Mouse (Mus musculus) MEL (cell line): ENCODE measurements at regions not wholly inside any gene's neighbourhood (a gene's known extent, or its start where the extent isn't known, plus 50 kb on each side); places are given as distances from the start of the nearest gene placed in this dataset.

ENCODE experiments used
- DNase-seq: peaks from one replicate; pipeline ENCODE4 v3.0.0; 2011; ENCODE audit warnings: low read depth, low spot score
- H3K27ac ChIP-seq: 2 replicates; pipeline ENCODE4 v1.5.1; 2012; ENCODE audit warnings: low read depth, mild to moderate bottlenecking, control low read depth, low read length, moderate library complexity; ENCODE audit not compliant: control insufficient read depth
- H3K27me3 ChIP-seq, 2 experiments: fragments of 150-350 bp in 1 of 2; sonication (generic) in 1 of 2; 2 replicates each; pipeline ENCODE4 v1.6.1; 2012; ENCODE audit warnings: low read length in 2 of 2, mild to moderate bottlenecking in 2 of 2, improper control_type of control experiment in 1 of 2, moderate library complexity in 1 of 2; ENCODE audit not compliant: insufficient read depth in 2 of 2, control insufficient read depth in 1 of 2
- H3K36me3 ChIP-seq, 2 experiments: 2 replicates each; pipeline ENCODE4 v1.6.1; 2012 to 2014; ENCODE audit warnings: low read length in 2 of 2, improper control_type of control experiment in 1 of 2, inconsistent platforms in 1 of 2, mild to moderate bottlenecking in 1 of 2; ENCODE audit not compliant: insufficient read depth in 2 of 2, control insufficient read depth in 1 of 2
- H3K4me1 ChIP-seq, 2 experiments: fragments of 150-350 bp in 1 of 2; sonication (generic) in 1 of 2; 2 replicates each; pipeline ENCODE4 v1.6.1; 2012; ENCODE audit warnings: low read length in 2 of 2, improper control_type of control experiment in 1 of 2, mild to moderate bottlenecking in 1 of 2; ENCODE audit not compliant: insufficient read depth in 2 of 2, control insufficient read depth in 1 of 2
- H3K4me3 ChIP-seq, 2 experiments: fragments of 150-350 bp in 1 of 2; sonication (generic) in 1 of 2; 2 replicates each; pipeline ENCODE4 v1.5.1; 2012; ENCODE audit warnings: low read depth in 2 of 2, low read length in 2 of 2, mild to moderate bottlenecking in 2 of 2, moderate library complexity in 2 of 2, control low read depth in 1 of 2, improper control_type of control experiment in 1 of 2; ENCODE audit not compliant: control insufficient read depth in 1 of 2, insufficient read depth in 1 of 2
- H3K79me2 ChIP-seq: 2 replicates; pipeline ENCODE4 v1.6.1; 2012; ENCODE audit warnings: mild to moderate bottlenecking, low read length, moderate library complexity; ENCODE audit not compliant: control insufficient read depth, poor library complexity, insufficient read depth
- H3K9ac ChIP-seq: 2 replicates; pipeline ENCODE4 v1.6.1; 2012; ENCODE audit warnings: low read depth, mild to moderate bottlenecking, control low read depth, low read length, moderate library complexity; ENCODE audit not compliant: control insufficient read depth, poor library complexity, severe bottlenecking
- H3K9me3 ChIP-seq: fragments of 150-350 bp; sonication (generic); replicated peaks from 2 replicates; pipeline ENCODE4 v1.6.1; 2012; ENCODE audit warnings: mild to moderate bottlenecking, low read length, improper control_type of control experiment, moderate library complexity; ENCODE audit not compliant: insufficient read depth
- CHD1 ChIP-seq: IDR thresholded peaks from 2 replicates; pipeline ENCODE4 v1.6.1; 2012; ENCODE audit warnings: low read depth, mild to moderate bottlenecking, inconsistent platforms, low read length, improper control_type of control experiment
- ELF1 ChIP-seq: IDR thresholded peaks from 2 replicates; pipeline ENCODE4 v1.6.1; 2014; ENCODE audit warnings: low read depth, mild to moderate bottlenecking, inconsistent platforms, low read length, improper control_type of control experiment, moderate library complexity
- EP300 ChIP-seq, 2 experiments: IDR thresholded peaks; 2 replicates each; pipeline ENCODE4 v1.6.1; 2011; ENCODE audit warnings: improper control_type of control experiment in 2 of 2, low read length in 2 of 2, low read depth in 1 of 2, mild to moderate bottlenecking in 1 of 2
- ETS1 ChIP-seq: IDR thresholded peaks from 2 replicates; pipeline ENCODE4 v1.6.1; 2012; ENCODE audit warnings: low read depth, mild to moderate bottlenecking, inconsistent platforms, low read length, improper control_type of control experiment, moderate library complexity
- GABPA ChIP-seq: IDR thresholded peaks from 2 replicates; pipeline ENCODE4 v1.6.1; 2012; ENCODE audit warnings: low read depth, mild to moderate bottlenecking, inconsistent platforms, low read length, improper control_type of control experiment, moderate library complexity
- HCFC1 ChIP-seq: IDR thresholded peaks from 2 replicates; pipeline ENCODE4 v1.6.1; 2012; ENCODE audit warnings: low read depth, mild to moderate bottlenecking, inconsistent platforms, low read length, improper control_type of control experiment, moderate library complexity
- JUND ChIP-seq: IDR thresholded peaks from 2 replicates; pipeline ENCODE4 v1.6.1; 2011; ENCODE audit warnings: low read depth, mild to moderate bottlenecking, improper control_type of control experiment, low read length
- MAFK ChIP-seq: IDR thresholded peaks from 2 replicates; pipeline ENCODE4 v1.6.1; 2011; ENCODE audit warnings: low read depth, mild to moderate bottlenecking, low read length, improper control_type of control experiment, borderline replicate concordance
- MEF2A ChIP-seq: IDR thresholded peaks from 2 replicates; pipeline ENCODE4 v1.6.1; 2014; ENCODE audit warnings: low read depth, mild to moderate bottlenecking, inconsistent platforms, low read length, improper control_type of control experiment; ENCODE audit not compliant: poor library complexity, insufficient replicate concordance, severe bottlenecking; ENCODE audit errors: extremely low read depth
- MYB ChIP-seq: IDR thresholded peaks from 2 replicates; pipeline ENCODE4 v1.6.1; 2011; ENCODE audit warnings: mild to moderate bottlenecking, low read depth, low read length, improper control_type of control experiment
- NELFE ChIP-seq: IDR thresholded peaks from 2 replicates; pipeline ENCODE4 v1.6.1; 2011; ENCODE audit warnings: low read depth, low read length, improper control_type of control experiment
- NRF1 ChIP-seq: IDR thresholded peaks from 2 replicates; pipeline ENCODE4 v1.6.1; 2014; ENCODE audit warnings: low read depth, mild to moderate bottlenecking, inconsistent platforms, low read length, improper control_type of control experiment, moderate library complexity; ENCODE audit not compliant: poor library complexity, insufficient read depth, severe bottlenecking
- POLR2AphosphoS2 ChIP-seq: IDR thresholded peaks from 2 replicates; pipeline ENCODE4 v1.6.1; 2011; ENCODE audit warnings: low read length, improper control_type of control experiment
- RAD21 ChIP-seq: IDR thresholded peaks from 2 replicates; pipeline ENCODE4 v1.6.1; 2011; ENCODE audit warnings: mild to moderate bottlenecking, low read depth, low read length, improper control_type of control experiment
- SIN3A ChIP-seq: IDR thresholded peaks from 2 replicates; pipeline ENCODE4 v1.6.1; 2012; ENCODE audit warnings: low read length, improper control_type of control experiment, inconsistent platforms
- TAL1 ChIP-seq: IDR thresholded peaks from 2 replicates; pipeline ENCODE4 v1.6.1; 2012; ENCODE audit warnings: mild to moderate bottlenecking, inconsistent platforms, low read length, moderate library complexity, mixed read lengths
- TCF12 ChIP-seq: IDR thresholded peaks from 2 replicates; pipeline ENCODE4 v1.6.1; 2014; ENCODE audit warnings: low read depth, mild to moderate bottlenecking, inconsistent platforms, low read length, improper control_type of control experiment, moderate library complexity
- USF1 ChIP-seq: IDR thresholded peaks from 2 replicates; pipeline ENCODE4 v1.6.1; 2014; ENCODE audit warnings: low read depth, mild to moderate bottlenecking, inconsistent platforms, low read length, improper control_type of control experiment, moderate library complexity
- ZMIZ1 ChIP-seq: IDR thresholded peaks from 2 replicates; pipeline ENCODE4 v1.6.1; 2012; ENCODE audit warnings: low read depth, mild to moderate bottlenecking, inconsistent platforms, low read length, improper control_type of control experiment, moderate library complexity
- ZNF384 ChIP-seq: IDR thresholded peaks from 2 replicates; pipeline ENCODE4 v1.6.1; 2012; ENCODE audit warnings: low read depth, mild to moderate bottlenecking, inconsistent platforms, low read length, improper control_type of control experiment

GRCm38 (mm10) chr7:138742516-138742845 lies 103.4 kb upstream of the Ppp2r2d start:
- Histone ChIP-seq H3K27ac (no peak overlapping the region), H3K9ac (no peak overlapping the region), H3K36me3 (no peaks in the 10 kb centered on the region), H3K4me1 (no peaks in the 10 kb centered on the region), H3K4me3 (no peak overlapping the region), H3K79me2 (no peaks in the 10 kb centered on the region), H3K9me3 (no peaks in the 10 kb centered on the region), H3K27me3 (no peaks in the 10 kb centered on the region)
- DNase-seq = no peak
- TF ChIP-seq JUND (no peak), EP300 (IDR thresholded peaks at IDR 0.05; ENCODE audit: low read depth in 1 of 2, low read length in 2 of 2) (no peak), RAD21 (no peak), USF1 (no peak), MYB (no peak)

GRCm38 (mm10) chr7:138741816-138742515 lies 103.9 kb upstream of the Ppp2r2d start:
- H3K9me3 ChIP-seq = no peaks in the 10 kb centered on the region
- no peaks in the 10 kb centered on the region for H3K4me1 ChIP-seq
- no peak for DNase-seq
- H3K9ac ChIP-seq = no peak overlapping the region
- no peaks in the 10 kb centered on the region for H3K79me2 ChIP-seq
- no peak overlapping the region for H3K27ac ChIP-seq
- no peaks in the 10 kb centered on the region for H3K36me3 ChIP-seq
- no peak for TF ChIP-seq EP300 (IDR thresholded peaks at IDR 0.05; ENCODE audit: low read depth in 1 of 2, low read length in 2 of 2)
- TF ChIP-seq USF1 = no peak
- no peak for TF ChIP-seq ZMIZ1
- TF ChIP-seq NELFE = no peak
- no peak for TF ChIP-seq POLR2AphosphoS2
- no peak for TF ChIP-seq SIN3A
- TF ChIP-seq TCF12 = no peak
- no peak for TF ChIP-seq HCFC1
- no peak for TF ChIP-seq NRF1
- no peak for TF ChIP-seq ELF1
- no peak for TF ChIP-seq ZNF384
- no peak for TF ChIP-seq CHD1
- TF ChIP-seq GABPA = no peak
- no peak for TF ChIP-seq ETS1
- no peak for TF ChIP-seq MEF2A
- TF ChIP-seq MAFK = no peak
- TF ChIP-seq MYB = no peak
- TF ChIP-seq TAL1 = no peak
- no peak overlapping the region for H3K4me3 ChIP-seq
- no peaks in the 10 kb centered on the region for H3K27me3 ChIP-seq
